Mouse (Mus musculus): ENCODE data around the gene Elovl3.
"Not testable (repeated sequence)": the region's sequence is repeated elsewhere in the genome, so short reads cannot be mapped to it uniquely, and the experiment has no call there.

Elovl3 gene

GRCm38 (mm10) chr19:46135789-46136638, 4.3 kb downstream of the Elovl3 start:
- peak; percentile 75 for DNase-seq (ENCODE audit: low read depth)

- DNase-seq (ENCODE audit: low read depth) = peak; percentile 82
Observed at GRCm38 (mm10) chr19:46136639-46137580, 5.2 kb downstream of the Elovl3 start.

- DNase-seq (ENCODE audit: low read depth) = no peak
Observed at GRCm38 (mm10) chr19:46140324-46140723, 8.6 kb downstream of the Elovl3 start.

GRCm38 (mm10) chr19:46141091-46141490, 9.4 kb downstream of the Elovl3 start:
- DNase-seq (ENCODE audit: low read depth) = no peak

GRCm38 (mm10) chr19:46147511-46148371, 16.0 kb downstream of the Elovl3 start, which contains the start of gene Pitx3:
Pitx3 (minus strand) TSS chr19:46148326.
- DNase-seq (ENCODE audit: low read depth) = no peak

- DNase-seq (ENCODE audit: low read depth) = peak; percentile 88
Observed at GRCm38 (mm10) chr19:46148372-46148760, 16.7 kb downstream of the Elovl3 start.

- no peak for DNase-seq (ENCODE audit: low read depth)
Observed at GRCm38 (mm10) chr19:46149091-46149490, 17.4 kb downstream of the Elovl3 start.

- DNase-seq (ENCODE audit: low read depth) = peak; percentile 98
Observed at GRCm38 (mm10) chr19:46152127-46152803, 20.6 kb downstream of the Elovl3 start, which contains the start of gene Gbf1. Gbf1 (plus strand) TSS chr19:46152509.

GRCm38 (mm10) chr19:46165950-46166349, 34.3 kb downstream of the Elovl3 start:
- DNase-seq (ENCODE audit: low read depth) = no peak

- not testable (repeated sequence) for DNase-seq (ENCODE audit: low read depth)
Observed at GRCm38 (mm10) chr19:46167169-46167568, 35.5 kb downstream of the Elovl3 start.

- no peak for DNase-seq (ENCODE audit: low read depth)
Observed at GRCm38 (mm10) chr19:46169396-46169795, 37.7 kb downstream of the Elovl3 start.

GRCm38 (mm10) chr19:46169913-46170312, 38.2 kb downstream of the Elovl3 start:
- DNase-seq (ENCODE audit: low read depth) = no peak

- DNase-seq (ENCODE audit: low read depth) = peak; percentile 52
Observed at GRCm38 (mm10) chr19:46172541-46172940, 40.8 kb downstream of the Elovl3 start.

- DNase-seq (ENCODE audit: low read depth) = no peak
Observed at GRCm38 (mm10) chr19:46175173-46175572, 43.5 kb downstream of the Elovl3 start.

GRCm38 (mm10) chr19:46177046-46177445, 45.3 kb downstream of the Elovl3 start:
- DNase-seq (ENCODE audit: low read depth) = no peak

- no peak for DNase-seq (ENCODE audit: low read depth)
Observed at GRCm38 (mm10) chr19:46180274-46180673, 48.6 kb downstream of the Elovl3 start.

GRCm38 (mm10) chr19:46182241-46182640, 50.5 kb downstream of the Elovl3 start:
- no peak for DNase-seq (ENCODE audit: low read depth)

Data from NIH3T3 (cell line).